Mouse (Mus musculus): ENCODE data around the gene Tbx18.

Tbx18 gene

GRCm38 (mm10) chr9:87710360-87710759, 20.7 kb downstream of the Tbx18 start:
- DNase-seq (ENCODE audit: low spot score) = no peak

GRCm38 (mm10) chr9:87708151-87708550, 22.9 kb downstream of the Tbx18 start:
- peak; percentile 61 for DNase-seq (ENCODE audit: low spot score)

- no peak for DNase-seq (ENCODE audit: low spot score)
Measured at GRCm38 (mm10) chr9:87702267-87702666, 28.8 kb downstream of the Tbx18 start.

GRCm38 (mm10) chr9:87686981-87687380, 44.1 kb downstream of the Tbx18 start:
- no peak for DNase-seq (ENCODE audit: low spot score)

GRCm38 (mm10) chr9:87682247-87682646, 48.8 kb downstream of the Tbx18 start:
- DNase-seq (ENCODE audit: low spot score) = no peak
